Mouse (Mus musculus) spleen, postnatal 0 days (tissue): ENCODE results near the gene Klhdc2. TPM values are rescaled to one million over a fixed set of nuclear protein-coding genes. Genes with fewer than 3 reads are reported as not detected.

Source experiments
- polyA plus RNA-seq: library from polyadenylated mRNA; unstranded; fragments of >200 nt; fragmentation: Nextera tagmentation; extraction: Ambion mirVana; gene quantifications from 2 replicates; pipeline ENCODE4 v1.2.1, GENCODE M21; 2015

Gene Klhdc2
- 92.4 and 102 TPM in 2 replicates for polyA plus RNA-seq

GRCm38 (mm10) chr12:69296511-69297410, at the start of gene Klhdc2:
Gene Klhdc2, plus strand, starts transcription at chr12:69296681.

GRCm38 (mm10) chr12:69356546-69357299, 60.2 kb downstream of the Klhdc2 start, which contains the start of gene Nemf:
Gene Nemf, minus strand, starts transcription at chr12:69357165.

Other genes with a start within 250 kb of the Klhdc2 start
- 2,094 and 2,254 TPM in 2 replicates for gene Rps29, start 137.5 kb upstream of the Klhdc2 start, polyA plus RNA-seq
- 25.9 and 32.1 TPM in 2 replicates for gene Lrr1, start 127.9 kb upstream of the Klhdc2 start, polyA plus RNA-seq
- gene Rpl36al, start 112.6 kb upstream of the Klhdc2 start, polyA plus RNA-seq, result 568 and 588 TPM in 2 replicates
- gene Mgat2, start 112.5 kb upstream of the Klhdc2 start, polyA plus RNA-seq, result 31.0 and 35.0 TPM in 2 replicates
- 24.1 and 27.3 TPM in 2 replicates for gene Gm49383, start 99.6 kb upstream of the Klhdc2 start, polyA plus RNA-seq
- gene Dnaaf2, start 98.3 kb upstream of the Klhdc2 start, polyA plus RNA-seq, result 7.0 and 9.0 TPM in 2 replicates
- gene Gm49384, start 92.4 kb upstream of the Klhdc2 start, polyA plus RNA-seq, result 23.7 and 24.5 TPM in 2 replicates
- gene Pole2, start 68.5 kb upstream of the Klhdc2 start, polyA plus RNA-seq, result 22.5 and 27.0 TPM in 2 replicates
- 10.3 and 11.9 TPM in 2 replicates for gene Klhdc1, start 55.5 kb upstream of the Klhdc2 start, polyA plus RNA-seq
- 57.4 and 64.4 TPM in 2 replicates for gene Nemf, start 60.5 kb downstream of the Klhdc2 start, polyA plus RNA-seq
- gene Arf6, start 75.5 kb downstream of the Klhdc2 start, polyA plus RNA-seq, result 47.8 and 49.0 TPM in 2 replicates
- gene Gm9887, start 75.8 kb downstream of the Klhdc2 start, polyA plus RNA-seq, result 0.53 and 1.00 TPM in 2 replicates